Mouse (Mus musculus) MEL (cell line): Measurements from ENCODE around the gene Cdyl. TPM values are rescaled to one million over a fixed set of nuclear protein-coding genes. Genes with fewer than 3 reads are reported as not detected.

Experiments
- DNase-seq: peaks from one replicate; pipeline ENCODE4 v3.0.0; 2011; ENCODE audit warnings: low read depth, low spot score
- H3K27ac ChIP-seq: 2 replicates; pipeline ENCODE4 v1.5.1; 2012; ENCODE audit warnings: low read depth, mild to moderate bottlenecking, control low read depth, low read length, moderate library complexity; ENCODE audit not compliant: control insufficient read depth
- H3K27me3 ChIP-seq, 2 experiments: fragments of 150-350 bp in 1 of 2; sonication (generic) in 1 of 2; 2 replicates each; pipeline ENCODE4 v1.6.1; 2012; ENCODE audit warnings: low read length in 2 of 2, mild to moderate bottlenecking in 2 of 2, improper control_type of control experiment in 1 of 2, moderate library complexity in 1 of 2; ENCODE audit not compliant: insufficient read depth in 2 of 2, control insufficient read depth in 1 of 2
- H3K36me3 ChIP-seq, 2 experiments: 2 replicates each; pipeline ENCODE4 v1.6.1; 2012 to 2014; ENCODE audit warnings: low read length in 2 of 2, improper control_type of control experiment in 1 of 2, inconsistent platforms in 1 of 2, mild to moderate bottlenecking in 1 of 2; ENCODE audit not compliant: insufficient read depth in 2 of 2, control insufficient read depth in 1 of 2
- H3K4me1 ChIP-seq, 2 experiments: fragments of 150-350 bp in 1 of 2; sonication (generic) in 1 of 2; 2 replicates each; pipeline ENCODE4 v1.6.1; 2012; ENCODE audit warnings: low read length in 2 of 2, improper control_type of control experiment in 1 of 2, mild to moderate bottlenecking in 1 of 2; ENCODE audit not compliant: insufficient read depth in 2 of 2, control insufficient read depth in 1 of 2
- H3K4me3 ChIP-seq, 2 experiments: fragments of 150-350 bp in 1 of 2; sonication (generic) in 1 of 2; 2 replicates each; pipeline ENCODE4 v1.5.1; 2012; ENCODE audit warnings: low read depth in 2 of 2, low read length in 2 of 2, mild to moderate bottlenecking in 2 of 2, moderate library complexity in 2 of 2, control low read depth in 1 of 2, improper control_type of control experiment in 1 of 2; ENCODE audit not compliant: control insufficient read depth in 1 of 2, insufficient read depth in 1 of 2
- H3K79me2 ChIP-seq: 2 replicates; pipeline ENCODE4 v1.6.1; 2012; ENCODE audit warnings: mild to moderate bottlenecking, low read length, moderate library complexity; ENCODE audit not compliant: control insufficient read depth, poor library complexity, insufficient read depth
- H3K9ac ChIP-seq: 2 replicates; pipeline ENCODE4 v1.6.1; 2012; ENCODE audit warnings: low read depth, mild to moderate bottlenecking, control low read depth, low read length, moderate library complexity; ENCODE audit not compliant: control insufficient read depth, poor library complexity, severe bottlenecking
- H3K9me3 ChIP-seq: fragments of 150-350 bp; sonication (generic); replicated peaks from 2 replicates; pipeline ENCODE4 v1.6.1; 2012; ENCODE audit warnings: mild to moderate bottlenecking, low read length, improper control_type of control experiment, moderate library complexity; ENCODE audit not compliant: insufficient read depth
- BHLHE40 ChIP-seq: IDR thresholded peaks from 2 replicates; pipeline ENCODE4 v1.6.1; 2012; ENCODE audit warnings: low read depth, mild to moderate bottlenecking, inconsistent platforms, low read length, improper control_type of control experiment, borderline replicate concordance
- CTCF ChIP-seq, 3 experiments: IDR thresholded peaks in 2 of 3; conservative IDR thresholded peaks in 1 of 3; 2 replicates each; pipeline ENCODE4 v1.5.1; 2011 to 2012; ENCODE audit warnings: low read length in 3 of 3, low read depth in 2 of 3, mild to moderate bottlenecking in 2 of 3, improper control_type of control experiment in 1 of 3, inconsistent platforms in 1 of 3, mixed read lengths in 1 of 3, moderate library complexity in 1 of 3; ENCODE audit not compliant: control insufficient read depth in 1 of 3, insufficient read depth in 1 of 3, poor library complexity in 1 of 3, severe bottlenecking in 1 of 3
- ETS1 ChIP-seq: IDR thresholded peaks from 2 replicates; pipeline ENCODE4 v1.6.1; 2012; ENCODE audit warnings: low read depth, mild to moderate bottlenecking, inconsistent platforms, low read length, improper control_type of control experiment, moderate library complexity
- GABPA ChIP-seq: IDR thresholded peaks from 2 replicates; pipeline ENCODE4 v1.6.1; 2012; ENCODE audit warnings: low read depth, mild to moderate bottlenecking, inconsistent platforms, low read length, improper control_type of control experiment, moderate library complexity
- GATA1 ChIP-seq: IDR thresholded peaks from 2 replicates; pipeline ENCODE4 v1.6.1; 2011; ENCODE audit warnings: low read depth, low read length, improper control_type of control experiment
- HCFC1 ChIP-seq: IDR thresholded peaks from 2 replicates; pipeline ENCODE4 v1.6.1; 2012; ENCODE audit warnings: low read depth, mild to moderate bottlenecking, inconsistent platforms, low read length, improper control_type of control experiment, moderate library complexity
- JUND ChIP-seq: IDR thresholded peaks from 2 replicates; pipeline ENCODE4 v1.6.1; 2011; ENCODE audit warnings: low read depth, mild to moderate bottlenecking, improper control_type of control experiment, low read length
- MAFK ChIP-seq: IDR thresholded peaks from 2 replicates; pipeline ENCODE4 v1.6.1; 2011; ENCODE audit warnings: low read depth, mild to moderate bottlenecking, low read length, improper control_type of control experiment, borderline replicate concordance
- MAX ChIP-seq: IDR thresholded peaks from 2 replicates; pipeline ENCODE4 v1.6.1; 2011; ENCODE audit warnings: low read length, improper control_type of control experiment
- MAZ ChIP-seq: IDR thresholded peaks from 2 replicates; pipeline ENCODE4 v1.6.1; 2012; ENCODE audit warnings: low read depth, mild to moderate bottlenecking, inconsistent platforms, low read length, improper control_type of control experiment
- MEF2A ChIP-seq: IDR thresholded peaks from 2 replicates; pipeline ENCODE4 v1.6.1; 2014; ENCODE audit warnings: low read depth, mild to moderate bottlenecking, inconsistent platforms, low read length, improper control_type of control experiment; ENCODE audit not compliant: poor library complexity, insufficient replicate concordance, severe bottlenecking; ENCODE audit errors: extremely low read depth
- MYB ChIP-seq: IDR thresholded peaks from 2 replicates; pipeline ENCODE4 v1.6.1; 2011; ENCODE audit warnings: mild to moderate bottlenecking, low read depth, low read length, improper control_type of control experiment
- NRF1 ChIP-seq: IDR thresholded peaks from 2 replicates; pipeline ENCODE4 v1.6.1; 2014; ENCODE audit warnings: low read depth, mild to moderate bottlenecking, inconsistent platforms, low read length, improper control_type of control experiment, moderate library complexity; ENCODE audit not compliant: poor library complexity, insufficient read depth, severe bottlenecking
- POLR2A ChIP-seq, 2 experiments: IDR thresholded peaks; 2 replicates each; pipeline ENCODE4 v1.6.1; 2011 to 2012; ENCODE audit warnings: low read length in 2 of 2, mild to moderate bottlenecking in 2 of 2, control low read depth in 1 of 2, improper control_type of control experiment in 1 of 2, low read depth in 1 of 2, moderate library complexity in 1 of 2; ENCODE audit not compliant: control insufficient read depth in 1 of 2, insufficient read depth in 1 of 2, poor library complexity in 1 of 2
- POLR2AphosphoS5 ChIP-seq: IDR thresholded peaks from 2 replicates; pipeline ENCODE4 v1.6.1; 2012; ENCODE audit warnings: low read depth, borderline replicate concordance, mild to moderate bottlenecking, inconsistent platforms, low read length, moderate library complexity, mixed read lengths
- RCOR1 ChIP-seq: IDR thresholded peaks from 2 replicates; pipeline ENCODE4 v1.6.1; 2012; ENCODE audit warnings: low read depth, mild to moderate bottlenecking, inconsistent platforms, low read length, improper control_type of control experiment
- SIN3A ChIP-seq: IDR thresholded peaks from 2 replicates; pipeline ENCODE4 v1.6.1; 2012; ENCODE audit warnings: low read length, improper control_type of control experiment, inconsistent platforms
- TAL1 ChIP-seq: IDR thresholded peaks from 2 replicates; pipeline ENCODE4 v1.6.1; 2012; ENCODE audit warnings: mild to moderate bottlenecking, inconsistent platforms, low read length, moderate library complexity, mixed read lengths
- TBP ChIP-seq: IDR thresholded peaks from 2 replicates; pipeline ENCODE4 v1.8.0; 2011; ENCODE audit warnings: low read depth, low read length, improper control_type of control experiment
- TCF12 ChIP-seq: IDR thresholded peaks from 2 replicates; pipeline ENCODE4 v1.6.1; 2014; ENCODE audit warnings: low read depth, mild to moderate bottlenecking, inconsistent platforms, low read length, improper control_type of control experiment, moderate library complexity
- UBTF ChIP-seq: IDR thresholded peaks from 2 replicates; pipeline ENCODE4 v1.6.1; 2012; ENCODE audit warnings: low read depth, mild to moderate bottlenecking, inconsistent platforms, low read length, improper control_type of control experiment, moderate library complexity, borderline replicate concordance; ENCODE audit not compliant: insufficient read depth
- USF1 ChIP-seq: IDR thresholded peaks from 2 replicates; pipeline ENCODE4 v1.6.1; 2014; ENCODE audit warnings: low read depth, mild to moderate bottlenecking, inconsistent platforms, low read length, improper control_type of control experiment, moderate library complexity
- USF2 ChIP-seq, 2 experiments: IDR thresholded peaks; 2 replicates each; pipeline ENCODE4 v1.6.1; 2011 to 2012; ENCODE audit warnings: improper control_type of control experiment in 2 of 2, low read length in 2 of 2, borderline replicate concordance in 1 of 2, inconsistent platforms in 1 of 2, low read depth in 1 of 2, mild to moderate bottlenecking in 1 of 2; ENCODE audit not compliant: insufficient read depth in 1 of 2
- polyA plus RNA-seq, 2 experiments: library from polyadenylated mRNA; stranded (reverse) in 1 of 2; unstranded in 1 of 2; fragments of >175 nt in 1 of 2; fragments of >200 nt in 1 of 2; gene quantifications; 2 replicates each; pipeline versions ENCODE4 v1.2.1 to v1.2.4; 2012; ENCODE audit warnings: low replicate concordance in 2 of 2, low read depth in 1 of 2; ENCODE audit not compliant: insufficient read length in 2 of 2, insufficient read depth in 1 of 2, missing spikeins in 1 of 2
- total RNA-seq: library from RNA; depleted of rRNA; stranded (reverse); fragments of 300-350 nt; gene quantifications from 2 replicates; pipeline ENCODE4 v1.2.3, GENCODE M21; 2012

The Cdyl gene
- total and polyA plus RNA-seq, 3 experiments = 8.9 to 32.2 TPM; not detected in 1

DNA sequence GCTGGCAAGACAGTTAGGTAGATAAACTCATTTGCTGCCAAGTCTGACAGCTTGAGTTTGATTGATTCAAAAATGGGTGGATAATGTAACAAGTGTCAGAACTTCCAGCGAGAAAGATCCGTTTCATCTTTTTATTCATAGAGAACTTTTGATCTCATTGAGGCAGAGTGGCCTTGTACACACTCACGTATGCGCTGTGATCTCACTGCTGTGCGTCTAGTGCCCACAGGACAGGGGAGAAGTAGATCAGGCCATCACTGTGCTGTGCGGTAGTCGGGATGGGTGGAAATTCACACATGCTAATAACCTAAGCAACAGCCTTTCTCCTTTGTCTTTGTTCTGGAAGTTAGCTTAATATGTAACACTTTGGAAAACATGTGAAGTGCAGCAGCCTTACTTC is 146.5 kb downstream of the Cdyl start:
- Histone ChIP-seq H3K27me3 (no peaks in the 10 kb centered on the region), H3K27ac (no peak overlapping the region), H3K9ac (no peak overlapping the region), H3K9me3 (no peaks in the 10 kb centered on the region), H3K79me2 (peaks cover 36% of the 10 kb centered on the region), H3K36me3 (peaks cover 0 to 41% of the 10 kb centered on the region in 2 experiments; a peak in 2 of 4 replicates), H3K4me3 (no peak overlapping the region), H3K4me1 (peaks cover 22 to 35% of the 10 kb centered on the region in 2 experiments)
- no peak for DNase-seq
- TF ChIP-seq MAFK (no peak), MEF2A (no peak), TCF12 (no peak), GATA1 (no peak)

DNA sequence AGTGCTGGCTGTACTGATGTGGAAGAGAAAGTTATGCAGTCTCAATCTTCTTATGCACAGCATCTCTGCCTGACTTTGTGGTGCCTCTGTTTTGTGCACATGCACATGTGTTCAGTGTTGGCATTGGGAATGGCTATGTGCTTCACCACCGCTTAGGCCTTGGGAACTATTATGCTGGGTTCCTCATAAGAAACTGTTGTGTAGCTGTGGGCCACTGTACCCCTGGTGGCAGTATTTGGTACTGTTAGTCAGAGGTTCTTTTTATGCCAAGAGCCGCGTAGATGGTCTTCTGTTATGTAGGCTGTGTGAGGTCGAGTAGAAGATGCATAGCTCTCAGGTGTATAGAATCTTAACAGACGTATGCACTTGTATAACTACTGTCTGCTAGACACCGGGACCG is 147.4 kb downstream of the Cdyl start:
- Histone ChIP-seq H3K79me2 (peaks cover 40% of the 10 kb centered on the region), H3K27me3 (no peaks in the 10 kb centered on the region), H3K9ac (no peak overlapping the region), H3K27ac (no peak overlapping the region), H3K4me3 (no peak overlapping the region), H3K9me3 (no peaks in the 10 kb centered on the region), H3K4me1 (peaks cover 22 to 37% of the 10 kb centered on the region in 2 experiments), H3K36me3 (peaks cover 0 to 41% of the 10 kb centered on the region in 2 experiments; a peak in 2 of 4 replicates)
- DNase-seq = peak; percentile 58
- TF ChIP-seq USF1 = no peak
- TF ChIP-seq CTCF (IDR thresholded peaks at IDR 0.05 in 2 of 3, conservative IDR thresholded peaks at IDR 0.05 in 1 of 3; ENCODE audit: control insufficient read depth in 1 of 3, insufficient read depth in 1 of 3, low read depth in 2 of 3, low read length in 3 of 3, poor library complexity in 1 of 3, severe bottlenecking in 1 of 3) = peak; percentile 30 to 54 (median 37); a peak in 5 of 6 replicates

DNA sequence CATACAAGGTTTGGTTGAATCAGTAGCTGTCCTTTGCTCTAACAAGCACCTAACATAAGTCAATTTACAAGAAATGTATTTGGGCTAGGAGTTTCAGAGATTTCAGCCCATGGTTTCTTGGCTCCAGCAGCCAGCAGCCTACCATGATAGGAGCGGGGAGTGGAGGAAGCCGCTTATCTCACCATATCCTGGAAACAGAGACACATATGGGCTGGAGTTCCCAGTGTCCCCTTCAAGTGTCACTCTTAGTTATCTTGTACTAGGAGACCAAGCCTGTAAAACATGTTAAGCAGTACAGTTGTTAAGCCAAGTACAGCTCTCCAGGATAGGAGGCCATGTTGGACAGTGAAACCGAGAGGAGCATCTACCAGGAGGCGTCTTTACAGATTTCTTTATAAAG is 147.9 kb downstream of the Cdyl start:
- no peaks in the 10 kb centered on the region for H3K27me3 ChIP-seq
- DNase-seq = peak; percentile 66
- H3K36me3 ChIP-seq = peaks cover 0 to 41% of the 10 kb centered on the region in 2 experiments; a peak in 2 of 4 replicates
- no peak overlapping the region for H3K9ac ChIP-seq
- H3K9me3 ChIP-seq = no peaks in the 10 kb centered on the region
- peaks cover 22 to 37% of the 10 kb centered on the region in 2 experiments for H3K4me1 ChIP-seq
- 0 out of 2 replicates have a peak overlapping the region, but pooled peaks have one; percentile 1 for H3K27ac ChIP-seq
- no peak overlapping the region for H3K4me3 ChIP-seq
- peaks cover 44% of the 10 kb centered on the region for H3K79me2 ChIP-seq
- TF ChIP-seq MEF2A (no peak), MAZ (no peak), MAFK (no peak), HCFC1 (no peak), CTCF (IDR thresholded peaks at IDR 0.05 in 2 of 3, conservative IDR thresholded peaks at IDR 0.05 in 1 of 3; ENCODE audit: control insufficient read depth in 1 of 3, insufficient read depth in 1 of 3, low read depth in 2 of 3, low read length in 3 of 3, poor library complexity in 1 of 3, severe bottlenecking in 1 of 3) (no peak), ETS1 (peak; percentile 59), GATA1 (peak; percentile 53; the same call in 1 of the 2 replicates), MAX (no peak), GABPA (no peak), RCOR1 (no peak), POLR2AphosphoS5 (no peak), JUND (no peak), UBTF (no peak), BHLHE40 (no peak), TAL1 (peak; percentile 36; the same call in 1 of the 2 replicates), TBP (peak; percentile 69), POLR2A (IDR thresholded peaks at IDR 0.05; ENCODE audit: control insufficient read depth in 1 of 2, insufficient read depth in 1 of 2, low read depth in 1 of 2, low read length in 2 of 2, poor library complexity in 1 of 2) (no peak), NRF1 (no peak), USF2 (IDR thresholded peaks at IDR 0.05; ENCODE audit: borderline replicate concordance in 1 of 2, insufficient read depth in 1 of 2, low read depth in 1 of 2, low read length in 2 of 2) (no peak), MYB (no peak), SIN3A (0 out of 2 replicates have a peak, but pooled peaks have one; percentile 17)
